Mouse (Mus musculus) liver, adult 2 months (tissue): Measurements from ENCODE around the gene Smyd1.

Experiments
- CTCF ChIP-seq: fragments of 200-500 bp; IDR thresholded peaks from 2 replicates; pipeline ENCODE4 v1.5.1; 2011; ENCODE audit warnings: low read depth, low read length, control low read depth
- POLR2A ChIP-seq: fragments of 200-500 bp; IDR thresholded peaks from 2 replicates; pipeline ENCODE4 v1.6.1; 2011; ENCODE audit warnings: low read length, control low read depth; ENCODE audit not compliant: insufficient read depth; ENCODE audit errors: extremely low read depth

- TF ChIP-seq CTCF (no peak), POLR2A (no peak)
Measured at GRCm38 (mm10) chr6:71180596-71180995, 141.4 kb downstream of the Smyd1 start.
